8 mouse cellular contexts compared by ENCODE assay signal in the genomic region with DNA sequence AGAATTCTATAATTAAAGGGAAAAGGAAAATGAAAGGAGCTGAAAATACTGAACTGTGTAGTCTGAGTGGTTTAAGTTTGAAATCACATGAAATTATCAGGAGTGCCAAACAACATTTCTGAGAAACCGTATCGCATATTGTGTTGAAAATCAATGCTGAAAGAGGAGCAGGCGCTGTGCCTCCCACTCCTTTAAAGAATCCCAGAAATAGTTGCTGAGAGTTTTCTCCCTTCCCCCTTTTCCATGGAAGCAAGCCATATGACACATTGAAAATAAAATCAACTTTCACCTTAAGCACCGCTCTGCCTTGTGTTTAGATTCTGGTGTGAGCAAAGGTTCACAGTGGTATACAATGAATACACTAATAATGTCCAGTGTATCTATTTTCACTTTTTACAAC. TPM values are rescaled to one million over a fixed set of nuclear protein-coding genes. Genes with fewer than 3 reads are reported as not detected.
DNase-seq lines count a peak whose midpoint lies in the region; ATAC-seq and TF ChIP-seq lines count a peak whose summit lies in the region.

No protein-coding gene starts in this region.

- peak overlapping the region; percentile 63 for H3K4me2 ChIP-seq in kidney, postnatal 0 days (ENCODE audit: low read length)
- peak overlapping the region; percentile 82 for H3K4me2 ChIP-seq in hindbrain, embryonic 15.5 days
- peak overlapping the region; percentile 83 for H3K4me2 ChIP-seq in midbrain, postnatal 0 days (ENCODE audit: low read depth, low read length, poor library complexity, severe bottlenecking)

- peak; percentile 15 for DNase-seq in kidney, postnatal 0 days (ENCODE audit: low spot score)
- no peak for DNase-seq in kidney, postnatal 10 days
- DNase-seq in embryonic facial prominence, embryonic 10.5 days (ENCODE audit: low spot score), result no peak
- no peak for DNase-seq in midbrain, postnatal 0 days (ENCODE audit: low spot score)
- no peak for DNase-seq in spleen, postnatal 10 days (ENCODE audit: low spot score in 2 of 2)
- DNase-seq in spleen, postnatal 14 days (ENCODE audit: low spot score in 2 of 2), result no peak
- DNase-seq in testis, postnatal 14 days (ENCODE audit: low spot score), result no peak

- peak overlapping the region; percentile 81; the same call in 1 of the 2 replicates for H3K27ac ChIP-seq in kidney, postnatal 0 days
- peak overlapping the region; percentile 96; the same call in 1 of the 2 replicates for H3K27ac ChIP-seq in embryonic facial prominence, embryonic 10.5 days (replicated peaks)
- no peak overlapping the region for H3K27ac ChIP-seq in hindbrain, embryonic 15.5 days (replicated peaks)
- H3K27ac ChIP-seq in midbrain, postnatal 0 days (ENCODE audit: low read depth, low read length), result no peak overlapping the region

- H3K4me1 ChIP-seq in kidney, postnatal 0 days (replicated peaks; ENCODE audit: insufficient read depth, low read length), result 0 out of 2 replicates have a peak, but pooled peaks cover 2% of the 10 kb centered on the region
- H3K4me1 ChIP-seq in embryonic facial prominence, embryonic 10.5 days, result peaks cover 20% of the 10 kb centered on the region
- peaks cover 27% of the 10 kb centered on the region for H3K4me1 ChIP-seq in hindbrain, embryonic 15.5 days (replicated peaks)
- H3K4me1 ChIP-seq in midbrain, postnatal 0 days (ENCODE audit: insufficient read depth, low read length), result no peaks in the 10 kb centered on the region

- H3K9me3 ChIP-seq in kidney, postnatal 0 days (replicated peaks; ENCODE audit: low read length), result no peaks in the 10 kb centered on the region
- H3K9me3 ChIP-seq in embryonic facial prominence, embryonic 10.5 days, result no peaks in the 10 kb centered on the region
- H3K9me3 ChIP-seq in hindbrain, embryonic 15.5 days, result no peaks in the 10 kb centered on the region
- H3K9me3 ChIP-seq in midbrain, postnatal 0 days (ENCODE audit: low read length), result no peaks in the 10 kb centered on the region

- TF ChIP-seq CTCF in kidney, postnatal 0 days (IDR thresholded peaks at IDR 0.05; ENCODE audit: low read depth), result no peak
- no peak for TF ChIP-seq CTCF in midbrain, postnatal 0 days (IDR thresholded peaks at IDR 0.05)

- no peak for ATAC-seq in kidney, postnatal 0 days (replicated peaks; ENCODE audit: low FRiP score, low read depth)
- ATAC-seq in hindbrain, embryonic 15.5 days (ENCODE audit: low FRiP score, low read depth), result no peak
- ATAC-seq in midbrain, postnatal 0 days (ENCODE audit: low FRiP score), result no peak

- 14% methylated on average over 4 of the region's 4 CpGs for WGBS in kidney, postnatal 0 days
- WGBS in embryonic facial prominence, embryonic 10.5 days, result 16% methylated on average over 4 of the region's 4 CpGs
- WGBS in hindbrain, embryonic 15.5 days, result 10% methylated on average over 4 of the region's 4 CpGs
- 10% methylated on average over 4 of the region's 4 CpGs for WGBS in midbrain, postnatal 0 days

- H3K27me3 ChIP-seq in kidney, postnatal 0 days (ENCODE audit: insufficient read depth, low read length), result no peaks in the 10 kb centered on the region
- no peaks in the 10 kb centered on the region for H3K27me3 ChIP-seq in embryonic facial prominence, embryonic 10.5 days (replicated peaks; ENCODE audit: low read depth, poor library complexity, severe bottlenecking)
- no peaks in the 10 kb centered on the region for H3K27me3 ChIP-seq in hindbrain, embryonic 15.5 days
- H3K27me3 ChIP-seq in midbrain, postnatal 0 days (ENCODE audit: insufficient read depth, low read length), result no peaks in the 10 kb centered on the region

- no peaks in the 10 kb centered on the region for H3K36me3 ChIP-seq in kidney, postnatal 0 days (ENCODE audit: insufficient read depth, low read length)
- no peaks in the 10 kb centered on the region for H3K36me3 ChIP-seq in embryonic facial prominence, embryonic 10.5 days (replicated peaks)
- no peaks in the 10 kb centered on the region for H3K36me3 ChIP-seq in hindbrain, embryonic 15.5 days
- H3K36me3 ChIP-seq in midbrain, postnatal 0 days (ENCODE audit: insufficient read depth, low read length), result no peaks in the 10 kb centered on the region

- peak overlapping the region; percentile 63; the same call in 1 of the 2 replicates for H3K9ac ChIP-seq in kidney, postnatal 0 days (ENCODE audit: low read depth, low read length)
- H3K9ac ChIP-seq in hindbrain, embryonic 15.5 days, result peak overlapping the region; percentile 71; the same call in 1 of the 2 replicates
- H3K9ac ChIP-seq in midbrain, postnatal 0 days (replicated peaks; ENCODE audit: low read length, poor library complexity, severe bottlenecking), result 0 out of 2 replicates have a peak overlapping the region, but pooled peaks have one; percentile 56

- peak overlapping the region; percentile 66 for H3K4me3 ChIP-seq in kidney, postnatal 0 days (replicated peaks; ENCODE audit: low read depth, low read length)
- peak overlapping the region; percentile 81 for H3K4me3 ChIP-seq in embryonic facial prominence, embryonic 10.5 days
- H3K4me3 ChIP-seq in hindbrain, embryonic 15.5 days, result peak overlapping the region; percentile 96
- peak overlapping the region; percentile 82 for H3K4me3 ChIP-seq in midbrain, postnatal 0 days (ENCODE audit: low read depth, low read length)

RNA-seq across cellular contexts. Expression of gene Ikzf2, which starts 1.1 kb away (rescaled TPM):
- polyA plus RNA-seq in kidney, postnatal 0 days (2015; fragmentation: Nextera tagmentation; extraction: Ambion mirVana), result 1.7 and 2.7 TPM in 2 replicates
- 7.5 and 9.1 TPM in 2 replicates for polyA plus RNA-seq in embryonic facial prominence, embryonic 10.5 days (2016; fragmentation: Nextera tagmentation; extraction: Ambion mirVana)
- polyA plus RNA-seq in hindbrain, embryonic 15.5 days (2015; fragmentation: Nextera tagmentation; extraction: Ambion mirVana), result 3.3 and 3.6 TPM in 2 replicates
- 5.0 and 6.0 TPM in 2 replicates for total RNA-seq in midbrain, postnatal 0 days (2014; rRNA removed)
- 1.2 and 1.3 TPM in 2 replicates for polyA plus RNA-seq in midbrain, postnatal 0 days (2015; fragmentation: Nextera tagmentation; extraction: Ambion mirVana)

Comparison
In these comparisons a context has a peak if more than half of its experiments do, and no peak if none do; other contexts are left out.
1. H3K27ac ChIP-seq: peak in kidney, postnatal 0 days (single experiment) and embryonic facial prominence, embryonic 10.5 days (single experiment); none in hindbrain, embryonic 15.5 days (single experiment) and midbrain, postnatal 0 days (single experiment).
2. Peak in every context shown above with its lines, with median percentiles within 50 percentile points of each other: H3K4me2 ChIP-seq, H3K4me3 ChIP-seq and H3K9ac ChIP-seq.